Mouse (Mus musculus): ENCODE measurements around the gene Gm21860. TPM values are rescaled to one million over a fixed set of nuclear protein-coding genes. Genes with fewer than 3 reads are reported as not detected.

The Gm21860 gene
- polyA plus RNA-seq (2012; rRNA removed) = not detected in 2 replicates

DNA sequence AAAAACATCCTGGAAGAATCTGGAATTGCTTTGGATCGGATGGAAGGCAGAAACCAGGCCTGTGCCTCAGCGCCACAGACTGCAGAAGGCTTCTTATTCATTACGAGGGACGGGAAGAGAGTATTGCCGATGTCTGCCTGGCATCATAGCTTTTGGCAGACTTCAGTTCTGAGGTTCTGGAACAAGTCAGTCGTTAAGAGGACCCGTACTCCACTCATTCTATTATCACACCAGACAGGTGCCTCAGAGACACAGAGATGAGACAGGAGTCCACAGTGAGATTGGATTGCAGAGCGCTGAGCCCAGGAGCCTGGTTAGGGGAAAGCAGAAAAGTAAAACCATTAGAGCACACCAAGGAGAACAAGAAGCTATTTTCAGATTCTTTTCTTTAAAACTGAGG lies at the start of gene Gm21860:
Gm21860 (minus strand) TSS at position 101 of the 400 bp plus-strand sequence.

GRCm38 (mm10) chrY:90784438-90784837 lies 29.8 kb upstream of the Gm21860 start, which contains the start of gene Gm47283:
Gm47283 (plus strand) TSS chrY:90784738.

Other genes starting within 250 kb of the Gm21860 start
- not detected in 2 replicates for gene Gm47283, start 29.9 kb upstream of the Gm21860 start, polyA plus RNA-seq (2012; rRNA removed)
- gene Gm21748, start 84.4 kb upstream of the Gm21860 start, polyA plus RNA-seq (2012; rRNA removed) = not detected in 2 replicates